Mouse (Mus musculus) hematopoietic stem cell, adult 5-6 weeks (primary cell): Measurements from ENCODE around the gene Blvrb. TPM values are rescaled to one million over a fixed set of nuclear protein-coding genes. Genes with fewer than 3 reads are reported as not detected.
A peak's percentile ranks its signal among the peaks of the same experiment; 100 is the strongest.
"Not testable (repeated sequence)": the region's sequence is repeated elsewhere in the genome, so short reads cannot be mapped to it uniquely, and the experiment has no call there.

ENCODE experiments used
- ATAC-seq, 2 experiments: fragments of 125-278 bp in 1 of 2; replicated peaks in 1 of 2; 2 replicates each; pipeline ENCODE4 v1.8.0; 2016 to 2017; ENCODE audit warnings: inconsistent platforms in 2 of 2, mild to moderate bottlenecking in 2 of 2, moderate number of reproducible peaks in 2 of 2, low read depth in 1 of 2, moderate TSS enrichment in 1 of 2; ENCODE audit not compliant: low FRiP score in 2 of 2, poor library complexity in 2 of 2, severe bottlenecking in 2 of 2, insufficient read depth in 1 of 2, low TSS enrichment in 1 of 2
- total RNA-seq: library from RNA; stranded (forward); fragments of 172-1452, 232-1000 nt; gene quantifications from 2 replicates; pipeline ENCODE4 v1.2.3, GENCODE M21; 2017

Blvrb gene
- total RNA-seq, 1 experiment from 2014 or later = 31.7 TPM

DNA sequence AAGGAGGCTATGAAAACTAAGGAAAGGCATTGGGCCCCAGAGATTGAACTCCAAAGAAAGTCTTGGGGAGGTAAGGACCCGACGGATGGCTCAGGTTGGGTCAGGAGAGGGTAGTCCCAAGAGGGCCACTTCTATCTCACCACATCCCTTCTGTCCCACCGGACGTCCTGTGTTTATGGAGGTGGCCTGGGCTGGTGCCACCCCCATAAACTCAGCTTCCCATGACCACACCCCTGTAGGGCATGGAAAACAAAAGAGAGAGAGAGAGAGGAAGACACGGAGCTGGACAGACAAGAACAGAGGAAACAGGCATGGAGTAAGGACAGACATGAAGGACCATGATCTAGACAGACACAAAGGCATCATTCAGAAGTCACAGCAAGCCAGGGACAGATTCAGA lies 45.7 kb downstream of the Blvrb start:
- ATAC-seq = no peak

DNA sequence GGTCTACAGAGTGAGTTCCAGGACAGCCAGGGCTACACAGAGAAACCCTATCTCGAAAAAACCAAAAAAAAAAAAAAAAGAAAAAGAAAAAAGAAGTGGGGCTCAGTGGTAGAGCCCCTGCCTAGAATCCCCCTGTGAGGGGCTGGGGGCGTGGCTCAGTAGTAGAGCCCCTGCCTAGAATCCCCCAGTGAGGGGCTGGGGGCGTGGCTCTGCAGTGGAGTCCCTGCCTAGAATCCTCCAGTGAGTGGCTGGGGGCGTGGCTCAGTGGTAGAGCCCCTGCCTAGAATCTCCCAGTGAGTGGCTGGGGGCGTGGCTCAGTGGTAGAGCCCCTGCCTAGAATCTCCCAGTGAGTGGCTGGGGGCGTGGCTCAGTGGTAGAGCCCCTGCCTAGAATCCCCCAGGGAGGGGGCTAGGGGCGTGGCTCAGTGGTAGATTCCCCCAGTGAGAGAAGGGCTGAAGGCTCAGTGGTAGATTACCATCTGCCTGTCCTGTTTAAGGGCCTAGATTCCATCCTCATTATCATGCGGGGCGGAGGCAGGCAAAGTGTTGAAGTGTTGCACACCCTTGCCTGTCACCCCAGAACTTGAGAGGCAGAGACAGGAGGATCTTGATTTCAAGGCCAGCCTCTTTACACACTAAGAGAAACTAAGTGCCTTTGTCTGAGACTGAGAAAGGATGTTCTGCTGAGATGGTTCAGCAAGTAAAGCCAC lies 47.0 kb downstream of the Blvrb start:
- not testable (repeated sequence) for ATAC-seq

DNA sequence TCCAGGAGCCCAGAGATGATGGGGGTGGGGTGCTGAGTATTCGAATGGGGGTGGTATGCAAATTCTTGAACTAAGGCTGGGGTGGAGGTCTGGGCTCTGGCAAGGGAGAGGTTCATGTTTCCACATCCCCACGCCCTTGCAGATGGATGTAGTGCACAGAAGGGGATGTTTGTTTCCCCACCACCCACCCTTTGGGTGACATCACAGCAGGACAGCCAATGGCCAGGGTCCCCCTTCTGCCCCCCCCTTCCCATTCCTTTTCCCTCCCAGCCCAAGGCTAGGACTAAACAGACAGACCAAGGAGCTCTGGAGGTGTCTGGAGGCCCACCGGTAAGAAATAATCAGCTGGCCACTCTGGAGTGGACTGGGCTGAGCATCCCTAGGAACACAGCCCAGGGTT lies 51.3 kb downstream of the Blvrb start, which contains the start of gene Prx:
Gene Prx (plus strand): TSS at position 289 of the 400 bp plus-strand sequence.
- no peak for ATAC-seq

DNA sequence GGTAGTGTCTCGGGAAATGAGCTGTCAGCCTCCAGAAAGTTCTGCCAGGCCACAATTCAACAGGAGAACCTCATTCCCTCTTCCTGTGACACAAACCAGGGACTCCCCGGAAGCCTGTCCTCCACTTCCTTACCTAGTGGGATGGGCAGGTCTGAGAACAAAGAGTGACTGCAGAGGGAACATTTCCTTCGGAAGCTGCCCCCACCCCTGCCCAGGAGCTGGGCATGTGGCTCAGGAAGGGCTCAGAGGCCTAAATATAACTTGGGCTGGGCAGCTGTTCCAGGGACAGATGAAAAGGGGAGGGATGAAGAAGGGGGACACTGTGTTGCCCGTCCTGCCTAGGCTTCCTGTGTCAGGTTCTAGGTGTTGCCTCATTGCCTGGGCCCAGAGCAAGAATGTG lies 53.8 kb downstream of the Blvrb start:
- no peak for ATAC-seq

DNA sequence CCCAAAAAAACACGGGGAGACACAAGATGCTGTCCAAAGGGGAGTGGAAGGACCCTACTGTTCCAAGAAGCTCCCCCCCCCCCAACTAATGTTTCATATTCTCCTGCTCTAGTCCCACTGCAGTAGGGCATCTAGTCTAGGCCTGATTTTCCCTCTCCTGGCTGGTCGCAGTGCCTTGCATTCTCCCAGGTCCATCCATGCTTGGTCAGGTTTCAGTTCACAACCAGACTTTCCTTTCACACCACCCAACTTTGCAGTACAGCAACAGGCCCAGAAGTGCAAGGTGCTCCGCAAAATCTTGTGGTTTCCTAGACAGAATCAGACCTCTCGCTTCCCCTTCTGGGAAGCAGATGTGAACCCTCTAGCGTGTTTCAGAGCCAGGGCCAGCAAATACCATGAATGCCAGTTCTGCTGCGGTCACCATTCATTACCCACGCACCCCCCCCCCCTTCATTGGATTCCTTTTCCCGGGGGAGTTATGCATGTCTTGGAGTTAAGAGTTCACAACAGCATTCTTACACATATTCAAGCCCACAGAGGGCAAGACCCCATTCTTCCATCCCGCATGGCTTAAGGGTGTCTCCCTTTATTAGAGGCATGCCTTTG lies 59.1 kb downstream of the Blvrb start:
- ATAC-seq = peak; percentile 54 to 56

DNA sequence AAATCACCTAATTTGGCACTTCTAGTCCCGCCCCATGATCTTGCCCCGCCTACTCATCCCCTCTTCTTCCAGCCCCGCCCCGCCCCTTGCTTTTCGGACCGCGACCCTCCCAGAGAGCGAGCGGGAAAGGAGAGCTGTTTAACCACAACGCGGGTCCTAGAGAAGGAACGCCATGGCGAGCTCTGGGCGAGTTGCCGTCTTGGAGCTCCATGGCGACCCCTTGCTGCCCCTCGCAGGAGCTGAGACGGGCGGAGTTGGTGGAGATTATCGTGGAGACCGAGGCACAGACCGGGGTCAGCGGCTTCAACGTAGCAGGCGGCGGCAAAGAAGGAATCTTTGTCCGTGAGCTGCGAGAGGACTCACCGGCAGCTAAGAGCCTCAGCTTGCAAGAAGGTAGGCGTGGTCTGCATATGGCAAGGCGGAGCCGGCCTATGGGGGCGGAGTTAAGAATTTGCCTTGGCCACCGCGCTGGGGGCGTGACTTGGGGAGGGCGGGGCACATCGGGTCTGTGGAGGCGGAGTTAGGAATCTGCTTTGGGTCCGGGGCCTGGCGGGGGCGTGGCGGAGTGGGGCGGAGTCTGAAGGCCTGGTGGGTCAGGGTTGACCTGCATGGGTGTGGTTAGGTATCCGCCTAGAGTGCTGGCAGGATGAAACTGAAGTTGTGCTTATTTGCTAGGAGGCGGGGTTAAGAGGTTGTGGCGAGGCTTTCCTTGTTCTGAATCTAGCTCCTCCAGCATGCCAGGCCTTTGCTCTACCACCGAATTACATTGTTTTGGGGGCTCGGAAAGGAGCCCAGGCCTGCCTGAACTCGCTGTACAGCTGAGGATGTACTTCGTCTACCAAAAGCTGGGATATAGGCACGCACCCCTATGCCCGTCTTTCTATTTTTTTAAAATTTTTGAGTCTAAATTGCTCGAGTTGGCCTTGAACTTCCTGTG lies 60.2 kb downstream of the Blvrb start:
- peak; percentile 83 to 91 for ATAC-seq

DNA sequence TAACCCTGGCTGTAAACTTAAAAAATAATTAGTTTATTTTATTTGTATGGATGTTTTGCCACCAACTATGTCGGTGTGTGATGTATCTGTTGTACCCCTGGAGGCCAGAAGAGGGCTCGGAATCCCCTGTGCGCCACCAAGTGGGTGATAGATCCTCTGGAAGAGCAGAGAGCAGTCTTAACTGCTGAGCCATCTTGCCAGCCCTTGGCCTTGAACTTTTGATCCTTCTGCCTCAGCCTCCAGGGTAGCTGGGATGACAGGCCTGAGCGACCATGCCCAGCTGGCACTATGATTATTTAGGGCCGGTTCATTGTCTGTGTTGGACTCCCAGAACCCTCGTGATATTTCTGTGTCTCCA lies 60.8 kb downstream of the Blvrb start:
- ATAC-seq = peak; percentile 61 to 74

DNA sequence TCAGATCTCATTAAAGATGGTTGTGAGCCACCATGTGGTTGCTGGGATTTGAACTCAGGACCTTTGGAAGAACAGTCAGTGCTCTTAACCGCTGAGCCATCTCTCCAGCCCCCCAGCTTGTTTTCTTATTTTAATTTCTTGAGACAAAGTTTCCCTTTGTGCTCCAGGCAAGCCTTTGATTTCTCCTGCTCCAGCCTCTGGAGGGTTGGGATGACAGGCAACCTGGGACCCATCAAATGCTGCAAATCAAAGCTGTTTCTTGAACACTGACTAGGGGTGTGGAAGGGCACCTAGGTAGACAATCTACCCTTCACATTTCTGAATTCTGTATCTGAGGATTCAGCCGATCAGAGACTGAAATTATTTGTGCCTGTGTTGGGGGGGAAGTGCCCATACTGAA lies 63.0 kb downstream of the Blvrb start:
- ATAC-seq = no peak

DNA sequence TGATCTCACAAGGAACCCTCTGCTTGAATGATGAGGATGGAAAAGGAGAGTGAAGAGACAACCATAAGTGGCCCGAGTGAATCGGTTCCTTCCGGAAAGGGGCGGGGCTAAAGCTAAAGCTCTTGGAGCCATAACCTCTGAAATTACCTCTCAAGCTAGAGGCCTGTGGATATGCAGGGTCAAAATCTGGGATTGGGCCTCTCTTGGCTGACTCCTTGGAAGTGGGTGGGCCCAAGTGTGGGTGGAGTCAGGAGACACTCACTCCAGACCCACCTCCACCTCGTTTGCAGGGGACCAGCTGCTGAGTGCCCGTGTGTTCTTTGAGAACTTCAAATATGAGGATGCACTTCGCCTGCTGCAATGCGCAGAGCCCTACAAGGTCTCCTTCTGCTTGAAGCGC lies 67.2 kb downstream of the Blvrb start:
- ATAC-seq = no peak

Other genes with a start within 250 kb of the Blvrb start
- gene Itpkc, start 219.3 kb upstream of the Blvrb start, total RNA-seq = 8.1 and 10.7 TPM in 2 replicates
- gene Coq8b, start 215.0 kb upstream of the Blvrb start, total RNA-seq = 9.4 and 13.8 TPM in 2 replicates
- 1.6 and 2.4 TPM in 2 replicates for gene Numbl, start 189.5 kb upstream of the Blvrb start, total RNA-seq
- gene Ltbp4, start 110.3 kb upstream of the Blvrb start, total RNA-seq = 1.9 TPM in 1 of 2 replicates, not detected in the other
- 15.8 and 22.4 TPM in 2 replicates for gene Shkbp1, start 92.0 kb upstream of the Blvrb start, total RNA-seq
- gene Gm20479, start 90.6 kb upstream of the Blvrb start, total RNA-seq = not detected in 2 replicates
- gene Sptbn4, start 292 bp upstream of the Blvrb start, total RNA-seq = 0.31 TPM in 1 of 2 replicates, not detected in the other
- 9.7 and 16.8 TPM in 2 replicates for gene Sertad3, start 25.8 kb downstream of the Blvrb start, total RNA-seq
- 23.3 and 25.8 TPM in 2 replicates for gene Sertad1, start 38.9 kb downstream of the Blvrb start, total RNA-seq
- 1.1 and 1.5 TPM in 2 replicates for gene Prx, start 51.3 kb downstream of the Blvrb start, total RNA-seq
- 0.31 TPM in 1 of 2 replicates, not detected in the other for gene Hipk4, start 75.3 kb downstream of the Blvrb start, total RNA-seq
- 15.2 and 18.9 TPM in 2 replicates for gene Pld3, start 105.2 kb downstream of the Blvrb start, total RNA-seq
- 4.8 and 7.4 TPM in 2 replicates for gene 2310022A10Rik, start 105.3 kb downstream of the Blvrb start, total RNA-seq
- 56.0 and 63.1 TPM in 2 replicates for gene Akt2, start 143.6 kb downstream of the Blvrb start, total RNA-seq
- not detected in 2 replicates for gene Ttc9b, start 205.9 kb downstream of the Blvrb start, total RNA-seq
- 3.6 and 5.9 TPM in 2 replicates for gene Map3k10, start 226.6 kb downstream of the Blvrb start, total RNA-seq
- 1.4 and 1.5 TPM in 2 replicates for gene Zfp607b, start 241.4 kb downstream of the Blvrb start, total RNA-seq